Mouse (Mus musculus): ENCODE measurements around the gene Mgst2.

The Mgst2 gene

GRCm38 (mm10) chr3:51660060-51660459 lies at the start of gene Mgst2:
Gene Mgst2 (plus strand): TSS chr3:51660360.
- CTCF ChIA-PET: interaction anchor here (0.6 kb wide), 1 partner anchor 377 kb away, joined by 3 read pairs; no protein-coding TSS in a partner anchor

DNA sequence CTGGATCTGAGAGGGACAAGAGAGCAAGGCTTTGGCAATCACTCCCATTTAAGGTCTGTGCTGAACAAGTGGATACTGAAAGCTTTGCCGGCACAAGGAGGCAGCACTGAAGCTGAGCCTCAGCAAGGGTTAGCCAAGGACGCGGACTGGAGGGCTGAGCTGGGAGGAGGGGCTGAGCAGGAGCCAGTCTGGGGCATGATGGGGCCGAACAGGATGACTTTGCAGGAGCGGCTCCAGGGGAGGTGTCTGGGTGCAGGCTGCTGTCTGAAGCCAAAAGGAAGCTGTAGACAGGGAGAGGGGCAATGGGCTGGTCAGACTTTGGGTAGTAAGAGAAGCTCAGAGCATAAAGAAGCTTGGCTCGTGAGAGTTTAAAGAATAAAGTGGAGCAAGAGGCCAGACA lies 48.2 kb upstream of the Mgst2 start:
- CTCF ChIA-PET: no interaction called here

- CTCF ChIA-PET: interaction anchor here (0.7 kb wide), 1 partner anchor 172 kb away, joined by 3 read pairs; no protein-coding TSS in a partner anchor
Measured at GRCm38 (mm10) chr3:51612398-51613356, 47.5 kb upstream of the Mgst2 start.

- CTCF ChIA-PET: interaction anchor here (0.6 kb wide), 1 partner anchor 1340 kb away, joined by 3 read pairs; no protein-coding TSS in a partner anchor
Measured at GRCm38 (mm10) chr3:51614278-51614677, 45.9 kb upstream of the Mgst2 start.

DNA sequence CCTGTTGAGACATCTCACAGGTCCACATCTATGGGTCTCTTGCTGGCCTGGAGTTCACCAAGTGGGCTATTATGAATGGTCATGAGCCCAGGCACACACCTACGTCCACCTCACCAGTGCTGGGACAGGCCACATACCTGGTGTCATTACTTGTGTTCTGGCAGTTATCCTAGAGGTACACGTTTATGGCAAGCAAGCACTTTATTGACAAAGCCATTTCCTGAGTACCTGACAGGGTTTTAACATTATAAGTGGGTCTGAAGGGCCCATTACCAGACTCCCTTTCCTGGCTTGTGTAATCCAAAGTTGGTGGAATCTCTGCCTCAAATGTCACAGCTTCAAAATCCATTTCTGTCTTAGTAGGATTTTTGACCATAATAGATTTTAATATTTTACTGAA lies 36.2 kb upstream of the Mgst2 start:
- CTCF ChIA-PET: no interaction called here

DNA sequence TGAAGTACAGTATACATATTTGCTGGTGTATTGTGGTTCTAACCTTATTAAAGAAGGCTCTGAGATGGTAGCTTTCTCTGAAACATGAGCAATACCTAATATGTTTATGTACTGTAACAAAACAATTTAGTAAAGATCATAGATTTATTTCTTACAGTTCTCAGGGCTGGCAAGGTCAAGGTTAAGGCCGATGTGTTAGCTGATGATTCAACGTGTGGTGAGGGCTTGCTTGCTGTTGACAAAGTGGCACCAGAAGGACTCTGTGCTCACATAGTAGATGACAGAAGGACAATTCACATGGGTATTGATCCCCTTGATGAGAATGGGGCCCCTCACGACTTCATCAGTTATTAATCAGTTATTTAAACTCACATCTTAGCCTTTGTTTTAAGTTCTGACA lies 32.4 kb upstream of the Mgst2 start:
- CTCF ChIA-PET: no interaction called here

DNA sequence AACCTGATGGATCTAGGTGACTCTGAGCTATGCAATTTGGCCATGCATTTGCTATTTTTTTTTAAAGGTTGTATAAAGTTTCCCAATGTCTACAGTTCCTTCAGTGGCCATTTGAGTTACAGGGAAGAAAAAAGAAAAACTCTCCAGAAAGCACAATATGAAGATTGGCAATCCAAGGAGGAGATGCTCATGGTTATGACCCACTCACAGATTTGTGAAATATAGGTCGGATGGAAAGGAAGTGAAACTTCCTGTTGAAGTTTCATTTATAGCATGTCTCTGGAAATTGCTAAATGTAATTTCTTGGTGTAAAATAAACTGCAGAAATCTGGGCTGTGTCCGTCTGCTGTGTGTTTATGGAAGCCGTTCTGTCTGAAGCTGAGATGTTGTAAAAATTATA lies 31.2 kb upstream of the Mgst2 start:
- CTCF ChIA-PET: no interaction called here

- CTCF ChIA-PET: no interaction called here
Measured at GRCm38 (mm10) chr3:51630746-51631145, 29.4 kb upstream of the Mgst2 start.

DNA sequence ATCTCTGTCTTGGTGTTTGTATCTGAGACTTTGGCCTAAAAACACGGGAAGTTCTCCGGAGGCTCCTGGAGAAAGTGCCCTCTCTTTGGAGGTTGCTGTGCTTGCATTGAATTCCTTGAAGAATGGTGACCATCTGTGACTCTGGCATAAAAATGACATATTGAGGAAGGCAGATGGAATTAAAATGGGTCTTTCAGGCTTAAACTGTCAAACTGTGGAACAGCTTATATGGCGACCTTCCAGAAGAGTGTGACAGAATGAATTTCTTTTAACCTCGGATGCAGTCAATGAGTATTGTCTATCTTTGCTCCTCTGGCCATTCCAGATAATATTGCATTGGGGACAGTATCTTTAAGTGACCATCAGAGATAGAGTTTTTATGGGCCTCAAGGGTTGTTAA lies 28.2 kb upstream of the Mgst2 start:
- CTCF ChIA-PET: interaction anchor here (0.6 kb wide), 1 partner anchor 27 kb away, joined by 5 read pairs; no protein-coding TSS in a partner anchor

DNA sequence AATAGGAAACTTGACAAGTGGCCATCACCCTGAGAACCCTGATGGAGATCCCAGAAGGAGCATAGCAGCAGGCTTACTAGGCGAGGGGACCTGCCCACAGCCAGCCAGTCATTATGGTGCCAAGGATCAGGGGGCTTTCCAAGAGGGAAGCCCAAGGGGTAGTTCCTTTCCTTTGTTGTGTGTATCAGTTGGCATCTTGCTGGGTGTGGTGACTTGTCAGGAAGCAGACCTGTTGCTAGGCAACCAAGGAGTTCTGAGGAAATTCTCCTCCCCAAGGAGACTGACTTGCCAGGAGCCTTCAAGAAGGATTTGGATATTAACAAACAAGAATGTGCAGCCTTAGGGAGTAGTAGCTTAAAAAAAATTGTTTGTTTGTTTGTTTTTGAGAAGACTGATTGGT lies 25.7 kb upstream of the Mgst2 start:
- CTCF ChIA-PET: no interaction called here

- CTCF ChIA-PET: no interaction called here
Measured at GRCm38 (mm10) chr3:51635960-51636359, 24.2 kb upstream of the Mgst2 start.

GRCm38 (mm10) chr3:51636700-51637099 lies 23.5 kb upstream of the Mgst2 start:
- CTCF ChIA-PET: interaction anchor here (0.8 kb wide), 1 partner anchor 27 kb away, joined by 3 read pairs; no protein-coding TSS in a partner anchor

DNA sequence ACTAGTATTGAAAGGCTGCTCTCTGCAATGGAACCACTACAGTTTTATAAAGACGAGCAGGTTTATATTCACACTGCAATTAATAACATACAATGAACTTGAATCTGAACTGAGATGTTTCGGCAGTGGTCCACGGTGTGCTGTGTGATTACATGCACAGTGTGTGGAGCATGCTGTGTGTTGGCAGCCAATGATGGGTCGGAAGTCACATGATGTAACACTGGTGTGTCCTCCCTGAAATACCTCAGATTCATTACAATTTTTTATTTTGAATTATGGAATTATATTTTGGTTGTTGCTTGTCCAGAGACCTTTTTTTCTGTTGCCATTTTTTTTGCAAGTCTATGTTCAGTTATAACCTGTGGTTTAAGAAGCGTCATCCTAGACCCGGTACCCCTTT lies 22.8 kb upstream of the Mgst2 start:
- CTCF ChIA-PET: interaction anchor here (0.8 kb wide), 1 partner anchor 26 kb away, joined by 3 read pairs; no protein-coding TSS in a partner anchor

GRCm38 (mm10) chr3:51638260-51638659 lies 21.9 kb upstream of the Mgst2 start:
- CTCF ChIA-PET: interaction anchor here (0.8 kb wide), 1 partner anchor 10 kb away, joined by 4 read pairs; no protein-coding TSS in a partner anchor

DNA sequence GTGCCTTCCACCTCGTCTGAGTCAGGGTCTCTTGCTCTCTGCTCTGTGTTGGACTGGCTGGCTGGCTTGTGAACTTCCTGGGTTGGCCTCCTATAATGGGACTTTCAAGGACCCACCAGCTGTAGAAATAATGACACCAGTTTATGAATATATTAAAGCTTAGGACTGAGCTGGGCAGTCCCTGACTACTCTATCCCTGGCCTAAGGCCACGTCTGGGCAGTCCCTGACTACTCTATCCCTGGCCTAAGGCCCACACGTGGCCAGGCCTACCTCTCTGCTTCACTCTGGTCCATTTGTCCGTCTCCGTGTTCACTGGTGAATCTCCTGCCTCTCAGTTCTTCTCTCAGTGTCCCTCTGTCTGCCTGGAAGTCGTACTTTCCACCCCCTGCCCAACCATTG lies 14.7 kb upstream of the Mgst2 start:
- CTCF ChIA-PET: no interaction called here

- CTCF ChIA-PET: no interaction called here
Measured at GRCm38 (mm10) chr3:51646301-51646700, 13.9 kb upstream of the Mgst2 start.

- CTCF ChIA-PET: interaction anchor here (0.6 kb wide), 1 partner anchor 956 kb away, joined by 4 read pairs; no protein-coding TSS in a partner anchor
Measured at GRCm38 (mm10) chr3:51647356-51647755, 12.8 kb upstream of the Mgst2 start.

DNA sequence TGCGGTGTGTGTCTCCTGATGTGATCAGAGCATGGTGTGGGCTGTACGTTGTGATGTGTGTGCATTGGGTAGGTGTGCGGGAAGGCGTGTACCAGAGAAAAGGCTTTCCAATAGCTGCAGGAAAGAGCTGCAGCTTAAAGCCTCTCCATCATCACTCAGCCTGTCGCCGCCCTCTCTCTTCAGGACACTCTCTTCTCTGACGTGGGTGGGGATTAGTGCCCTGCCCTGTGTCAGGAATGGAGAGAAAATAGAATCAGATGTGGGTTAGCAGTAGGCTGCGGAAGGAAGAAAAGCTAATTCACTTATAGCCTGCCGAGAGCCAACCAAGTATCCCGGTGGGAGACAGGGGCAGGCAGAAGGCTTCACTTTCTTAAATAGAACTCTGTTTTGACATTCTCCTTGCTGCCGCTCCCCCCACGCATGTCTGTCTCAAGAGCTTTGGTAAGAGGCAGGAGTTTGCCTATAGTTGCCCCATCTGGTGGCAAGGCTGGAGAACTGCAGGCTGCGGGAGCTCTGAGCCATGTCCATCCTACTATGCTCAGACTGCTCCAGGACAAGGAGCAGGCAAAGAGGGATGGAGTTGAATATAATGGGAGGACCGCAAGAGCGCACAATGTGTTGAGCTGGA lies 12.0 kb upstream of the Mgst2 start:
- CTCF ChIA-PET: interaction anchor here (0.6 kb wide), 2 partner anchors 10 to 334 kb away, joined by 4 to 17 read pairs; no protein-coding TSS in a partner anchor

GRCm38 (mm10) chr3:51649426-51649825 lies 10.7 kb upstream of the Mgst2 start:
- CTCF ChIA-PET: no interaction called here

DNA sequence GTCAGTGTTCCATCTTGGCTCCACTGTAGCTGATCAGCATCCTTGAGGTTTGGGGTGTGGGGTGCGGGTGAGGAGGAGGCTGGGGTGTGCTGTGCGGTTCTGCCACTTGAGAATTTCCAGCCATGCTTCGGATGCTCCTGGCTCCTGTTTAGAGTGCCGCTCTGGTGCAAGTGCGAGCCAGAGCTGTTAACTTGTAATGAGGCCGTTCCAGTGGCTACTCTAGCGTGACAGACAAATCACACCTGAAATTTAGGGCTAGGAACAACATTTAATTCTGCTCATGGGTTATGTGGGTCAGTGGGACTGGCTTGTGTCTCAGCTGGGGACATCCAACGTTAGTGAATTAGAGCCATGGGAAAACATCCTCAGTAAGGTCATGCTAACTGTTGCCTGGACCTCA lies 10.2 kb upstream of the Mgst2 start:
- CTCF ChIA-PET: no interaction called here

DNA sequence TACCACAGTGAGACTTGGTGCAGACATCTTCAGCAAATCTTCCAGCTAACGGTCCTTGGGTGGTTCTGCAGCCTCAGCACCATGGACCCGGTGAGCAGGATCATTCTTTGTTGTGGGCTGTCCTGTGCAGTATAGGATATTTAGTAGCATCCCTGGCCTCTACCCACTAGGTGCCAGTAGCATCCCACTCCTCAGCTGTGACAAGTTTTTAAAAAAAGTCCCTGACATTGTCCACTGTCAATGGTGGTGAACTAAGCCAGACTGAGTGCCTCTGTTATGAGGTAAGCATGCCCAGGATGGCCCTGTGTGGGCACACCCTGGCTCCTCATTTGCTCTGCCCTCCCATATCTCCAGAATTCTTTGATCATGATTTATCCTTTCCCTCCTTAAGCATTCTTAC lies 9.0 kb upstream of the Mgst2 start:
- CTCF ChIA-PET: no interaction called here

- CTCF ChIA-PET: no interaction called here
Measured at GRCm38 (mm10) chr3:51652292-51652691, 7.9 kb upstream of the Mgst2 start.

DNA sequence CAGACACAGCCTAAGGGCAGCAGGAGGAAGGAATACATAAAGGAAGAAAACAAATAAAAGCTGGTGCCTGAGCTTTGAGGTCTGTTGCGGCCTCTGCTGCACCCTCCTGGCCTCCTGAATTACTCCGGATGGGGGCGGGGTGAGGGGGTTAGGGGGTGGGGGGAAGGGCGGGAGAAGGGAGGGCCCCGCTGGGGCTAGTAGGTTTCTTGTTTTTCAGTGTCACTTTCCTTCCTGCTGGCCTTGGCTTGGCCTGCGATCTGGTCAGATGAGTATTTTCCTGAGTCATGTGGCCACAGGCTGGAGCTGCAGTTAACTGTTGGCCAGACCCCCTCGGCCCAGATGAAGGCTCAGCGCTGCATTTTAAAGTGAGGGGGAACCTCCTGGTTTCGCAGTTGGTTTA lies 7.5 kb upstream of the Mgst2 start:
- CTCF ChIA-PET: no interaction called here
